In genomic region chr12:92013244-92013643, GRCm38 (mm10) we compare ENCODE assay signal across 9 mouse cellular contexts.
DNase-seq lines count a peak whose midpoint lies in the region; ATAC-seq and TF ChIP-seq lines count a peak whose summit lies in the region.
"Had no signal": no experiment of that assay in that cellular context is flagged by ENCODE, and none has a peak within 500 bp of the region (broad histone marks: within the 10 kb centered on the region; RNA-seq: fewer than 3 reads in every experiment).

No protein-coding gene starts in this region.

- no peaks in the 10 kb centered on the region for H3K36me3 ChIP-seq in heart, postnatal 0 days (replicated peaks; ENCODE audit: control insufficient read depth, insufficient read depth, low read length)
- H3K36me3 ChIP-seq in heart, embryonic 12.5 days: no peaks in the 10 kb centered on the region
- H3K36me3 ChIP-seq in E14TG2a.4 (ENCODE audit: insufficient read depth, low read length): no peaks in the 10 kb centered on the region
- H3K36me3 ChIP-seq: stomach, embryonic 15.5 days had no signal

- H3K27ac ChIP-seq in heart, postnatal 0 days (ENCODE audit: low read depth): no peak overlapping the region
- no peak overlapping the region for H3K27ac ChIP-seq in heart, embryonic 12.5 days (ENCODE audit: poor library complexity, severe bottlenecking)
- H3K27ac ChIP-seq: stomach, embryonic 15.5 days had no signal

- H3K9me3 ChIP-seq in heart, postnatal 0 days (replicated peaks; ENCODE audit: control insufficient read depth, low read length): no peaks in the 10 kb centered on the region
- no peaks in the 10 kb centered on the region for H3K9me3 ChIP-seq in heart, embryonic 12.5 days (replicated peaks)
- no peaks in the 10 kb centered on the region for H3K9me3 ChIP-seq in E14TG2a.4 (ENCODE audit: low read length)
- H3K9me3 ChIP-seq: stomach, embryonic 15.5 days had no signal

- no peak overlapping the region for H3K9ac ChIP-seq in heart, postnatal 0 days (replicated peaks; ENCODE audit: low read depth, low read length)
- no peak overlapping the region for H3K9ac ChIP-seq in heart, embryonic 12.5 days
- H3K9ac ChIP-seq: stomach, embryonic 15.5 days had no signal

- H3K4me1 ChIP-seq in heart, postnatal 0 days (ENCODE audit: control insufficient read depth, insufficient read depth): no peaks in the 10 kb centered on the region
- H3K4me1 ChIP-seq in heart, embryonic 12.5 days (replicated peaks): no peaks in the 10 kb centered on the region
- no peaks in the 10 kb centered on the region for H3K4me1 ChIP-seq in E14TG2a.4 (replicated peaks; ENCODE audit: low read depth, low read length)
- H3K4me1 ChIP-seq: stomach, embryonic 15.5 days had no signal

- no peak for ATAC-seq in heart, postnatal 0 days (ENCODE audit: insufficient read depth, low read depth)
- ATAC-seq in heart, embryonic 12.5 days (ENCODE audit: insufficient number of reproducible peaks, low FRiP score): no peak
- ATAC-seq in erythroblast, adult 5-6 weeks (replicated peaks; ENCODE audit: low FRiP score, poor library complexity, severe bottlenecking): no peak

- H3K4me2 ChIP-seq in heart, postnatal 0 days (ENCODE audit: low read depth, low read length): no peak overlapping the region
- no peak overlapping the region for H3K4me2 ChIP-seq in heart, embryonic 12.5 days
- H3K4me2 ChIP-seq: stomach, embryonic 15.5 days had no signal

- peak; percentile 76 for TF ChIP-seq CTCF in heart, postnatal 0 days (IDR thresholded peaks at IDR 0.05; ENCODE audit: low read depth)
- TF ChIP-seq CTCF in E14TG2a.4 (conservative IDR thresholded peaks at IDR 0.05; ENCODE audit: low read length): peak; percentile 52

- no peak for TF ChIP-seq EP300 in heart, postnatal 0 days (IDR thresholded peaks at IDR 0.05; ENCODE audit: low read depth)

- intact Hi-C loops in left cerebral cortex, postnatal 36 days (cut with DNase I): loop anchor here (5.0 kb wide), 1 partner anchor 289 kb away; no protein-coding TSS in a partner anchor

- DNase-seq in heart, postnatal 0 days (ENCODE audit: low spot score): no peak
- DNase-seq in cerebellum, adult 9-10 months: peak; percentile 7
- peak; percentile 11 to 34 for DNase-seq in frontal cortex, postnatal 10 days (ENCODE audit: low spot score in 2 of 2)
- DNase-seq in left cerebral cortex, postnatal 36 days (ENCODE audit: low spot score in 2 of 2): peak; percentile 35 to 48
- DNase-seq in right cerebral cortex, adult 18-20 months: peak; percentile 26

- 11% methylated on average over 8 of the region's 8 CpGs for WGBS in heart, postnatal 0 days
- WGBS in heart, embryonic 12.5 days: 15% methylated on average over 8 of the region's 8 CpGs

- no peaks in the 10 kb centered on the region for H3K27me3 ChIP-seq in heart, postnatal 0 days (ENCODE audit: control insufficient read depth, insufficient read depth, low read length)
- no peaks in the 10 kb centered on the region for H3K27me3 ChIP-seq in heart, embryonic 12.5 days (replicated peaks)
- 0 out of 2 replicates have a peak, but pooled peaks cover 6% of the 10 kb centered on the region for H3K27me3 ChIP-seq in E14TG2a.4 (ENCODE audit: insufficient read depth, low read length)
- H3K27me3 ChIP-seq: stomach, embryonic 15.5 days had no signal

- H3K4me3 ChIP-seq in heart, postnatal 0 days (ENCODE audit: low read depth, low read length): no peak overlapping the region
- H3K4me3 ChIP-seq in heart, embryonic 12.5 days: no peak overlapping the region
- H3K4me3 ChIP-seq in E14TG2a.4 (replicated peaks; ENCODE audit: low read length): no peak overlapping the region
- H3K4me3 ChIP-seq: stomach, embryonic 15.5 days had no signal
